Mouse (Mus musculus) embryonic facial prominence, embryonic 15.5 days (tissue): Measurements from ENCODE around the gene Clec11a. TPM values are rescaled to one million over a fixed set of nuclear protein-coding genes. Genes with fewer than 3 reads are reported as not detected.
A peak's percentile ranks its signal among the peaks of the same experiment; 100 is the strongest.

ENCODE experiments used
- ATAC-seq: fragments of 200-750 bp; cut with Nextera tagmentation; 2 replicates; pipeline ENCODE4 v1.8.0; 2017; ENCODE audit warnings: low read depth, moderate TSS enrichment; ENCODE audit not compliant: insufficient number of reproducible peaks, low FRiP score, low TSS enrichment
- H3K27ac ChIP-seq: fragments of 300-500 bp; sonication (generic); replicated peaks from 2 replicates; pipeline ENCODE4 v1.5.1; 2015; ENCODE audit warnings: mild to moderate bottlenecking, inconsistent platforms
- H3K27me3 ChIP-seq: fragments of 300-500 bp; sonication (generic); 2 replicates; pipeline ENCODE4 v1.6.1; 2015; ENCODE audit warnings: inconsistent platforms
- H3K36me3 ChIP-seq: fragments of 300-500 bp; sonication (generic); 2 replicates; pipeline ENCODE4 v1.6.1; 2015; ENCODE audit warnings: mild to moderate bottlenecking, inconsistent platforms
- H3K4me1 ChIP-seq: fragments of 300-500 bp; sonication (generic); 2 replicates; pipeline ENCODE4 v1.6.1; 2015; ENCODE audit warnings: inconsistent platforms
- H3K4me2 ChIP-seq: fragments of 300-500 bp; sonication (generic); replicated peaks from 2 replicates; pipeline ENCODE4 v1.6.1; 2015; ENCODE audit warnings: mild to moderate bottlenecking, inconsistent platforms
- H3K4me3 ChIP-seq: fragments of 300-500 bp; sonication (generic); replicated peaks from 2 replicates; pipeline ENCODE4 v1.5.1; 2015; ENCODE audit warnings: mild to moderate bottlenecking, inconsistent platforms
- H3K9ac ChIP-seq: fragments of 300-500 bp; sonication (generic); 2 replicates; pipeline ENCODE4 v1.6.1; 2015; ENCODE audit warnings: inconsistent platforms
- H3K9me3 ChIP-seq: fragments of 300-500 bp; sonication (generic); replicated peaks from 2 replicates; pipeline ENCODE4 v1.6.1; 2016; ENCODE audit warnings: inconsistent platforms
- WGBS: fragments of 180-500 bp; shearing (Covaris S2); methylation state at CpG from one replicate; pipeline ENCODE4 v1.1.7; 2015; 5-methylcytosine and 5-hydroxymethylcytosine counted together
- polyA plus RNA-seq: library from polyadenylated mRNA; unstranded; fragments of >200 nt; fragmentation: Nextera tagmentation; extraction: Ambion mirVana; gene quantifications from 2 replicates; pipeline ENCODE4 v1.2.1, GENCODE M21; 2015

The Clec11a gene
- polyA plus RNA-seq, 1 experiment from 2014 or later, result 28.1 TPM

- no peaks in the 10 kb centered on the region for H3K27me3 ChIP-seq
- H3K9ac ChIP-seq, result no peak overlapping the region; the same call in 1 of the 2 replicates
- H3K4me3 ChIP-seq, result no peak overlapping the region
- 62% methylated on average over 15 of the region's 15 CpGs for WGBS
- H3K36me3 ChIP-seq, result peaks cover 48% of the 10 kb centered on the region
- H3K4me1 ChIP-seq, result peaks cover 18% of the 10 kb centered on the region; the same call in 1 of the 2 replicates
- H3K27ac ChIP-seq, result peak overlapping the region; percentile 34; the same call in 1 of the 2 replicates
- ATAC-seq, result no peak; the same call in 1 of the 2 replicates
- H3K9me3 ChIP-seq, result no peaks in the 10 kb centered on the region
- no peak overlapping the region for H3K4me2 ChIP-seq
Measured at GRCm38 (mm10) chr7:44253023-44253616, 53.6 kb downstream of the Clec11a start.

Other genes with a start within 250 kb of the Clec11a start
- gene Klk1b21, start 204.6 kb downstream of the Clec11a start, polyA plus RNA-seq, result not detected in 2 replicates
- not detected in 2 replicates for gene Klk1b22, start 194.2 kb downstream of the Clec11a start, polyA plus RNA-seq
- gene Klk1b16, start 170.1 kb downstream of the Clec11a start, polyA plus RNA-seq, result not detected in 2 replicates
- not detected in 2 replicates for gene Klk1b24, start 118.7 kb downstream of the Clec11a start, polyA plus RNA-seq
- not detected in 2 replicates for gene Klk1b3, start 108.7 kb downstream of the Clec11a start, polyA plus RNA-seq
- gene Klk1b4, start 99.5 kb downstream of the Clec11a start, polyA plus RNA-seq, result not detected in 2 replicates
- not detected in 2 replicates for gene Klk1b5, start 91.0 kb downstream of the Clec11a start, polyA plus RNA-seq
- not detected in 2 replicates for gene Klk1, start 81.5 kb downstream of the Clec11a start, polyA plus RNA-seq
- gene Gm36864, start 70.7 kb downstream of the Clec11a start, polyA plus RNA-seq, result 0.24 TPM in 1 of 2 replicates, not detected in the other
- 1.1 and 1.3 TPM in 2 replicates for gene 1700028J19Rik, start 60.2 kb downstream of the Clec11a start, polyA plus RNA-seq
- 151 and 162 TPM in 2 replicates for gene 2410002F23Rik, start 60.2 kb downstream of the Clec11a start, polyA plus RNA-seq
- 0.23 and 0.30 TPM in 2 replicates for gene Acp4, start 49.5 kb downstream of the Clec11a start, polyA plus RNA-seq
- not detected in 2 replicates for gene Gm15517, start 45.5 kb downstream of the Clec11a start, polyA plus RNA-seq
- 3.7 and 6.1 TPM in 2 replicates for gene Shank1, start 3.4 kb upstream of the Clec11a start, polyA plus RNA-seq
- gene Syt3, start 77.2 kb upstream of the Clec11a start, polyA plus RNA-seq, result 2.7 and 3.4 TPM in 2 replicates
- 1.4 and 1.5 TPM in 2 replicates for gene 1700008O03Rik, start 78.9 kb upstream of the Clec11a start, polyA plus RNA-seq
- gene Lrrc4b, start 122.1 kb upstream of the Clec11a start, polyA plus RNA-seq, result 1.3 TPM in 2 replicates
- 0.20 and 0.81 TPM in 2 replicates for gene Aspdh, start 158.5 kb upstream of the Clec11a start, polyA plus RNA-seq
- 121 and 124 TPM in 2 replicates for gene Josd2, start 161.1 kb upstream of the Clec11a start, polyA plus RNA-seq
- gene Emc10, start 189.6 kb upstream of the Clec11a start, polyA plus RNA-seq, result 140 and 149 TPM in 2 replicates
- gene Fam71e1, start 189.7 kb upstream of the Clec11a start, polyA plus RNA-seq, result 12.0 and 14.7 TPM in 2 replicates
- 0.18 and 0.81 TPM in 2 replicates for gene Mybpc2, start 217.8 kb upstream of the Clec11a start, polyA plus RNA-seq
- 1.2 and 1.4 TPM in 2 replicates for gene Spib, start 225.2 kb upstream of the Clec11a start, polyA plus RNA-seq
- gene Pold1, start 241.9 kb upstream of the Clec11a start, polyA plus RNA-seq, result 77.9 and 86.2 TPM in 2 replicates
- 76.9 and 83.4 TPM in 2 replicates for gene Nr1h2, start 247.0 kb upstream of the Clec11a start, polyA plus RNA-seq